Mouse (Mus musculus) gastrocnemius, adult 18-20 months (tissue): ENCODE results near the gene Olfr1369-ps1. TPM values are rescaled to one million over a fixed set of nuclear protein-coding genes. Genes with fewer than 3 reads are reported as not detected.
A peak's percentile ranks its signal among the peaks of the same experiment; 100 is the strongest.
"Not testable (repeated sequence)": the region's sequence is repeated elsewhere in the genome, so short reads cannot be mapped to it uniquely, and the experiment has no call there.

Source experiments
- DNase-seq: peaks from one replicate; pipeline ENCODE4 v3.0.0; 2021; ENCODE audit warnings: low spot score
- long read RNA-seq, 2 experiments: library from polyadenylated mRNA; stranded (forward); transcript quantifications; one replicate each; pipeline ENCODE4 v2.0.0; 2021
- total RNA-seq, 2 experiments: library from RNA; stranded (reverse); gene quantifications; 2 replicates each; pipeline ENCODE4 v1.2.3; 2021

The Olfr1369-ps1 gene
- total RNA-seq = not detected
- long read RNA-seq, experiment 1 = 0 reads
- long read RNA-seq, experiment 2 = 0 reads

DNA sequence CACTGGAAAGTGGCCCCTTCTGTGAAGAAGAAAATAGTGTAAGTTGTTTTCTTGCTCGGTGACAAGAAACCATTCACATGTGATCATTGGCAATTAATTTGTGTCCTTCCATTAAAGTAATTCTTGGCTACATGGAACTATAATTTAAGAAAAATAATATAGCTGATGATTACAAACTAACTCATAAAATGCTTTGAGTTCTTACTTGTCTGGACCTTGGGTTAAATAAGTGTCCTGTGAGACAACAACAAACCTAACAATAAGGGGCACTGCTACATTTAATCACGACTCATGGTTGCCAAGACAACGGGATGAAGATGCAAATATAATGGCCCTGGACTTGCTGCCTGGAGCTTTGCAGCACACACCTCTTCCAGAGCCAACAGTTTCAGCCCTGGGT is at the start of gene Olfr1369-ps1:
TSS of gene Olfr1369-ps1 (plus strand) at position 301 of the 400 bp plus-strand sequence.
- not testable (repeated sequence) for DNase-seq

- no peak for DNase-seq
Measured at GRCm38 (mm10) chr13:21066021-21066420, 45.3 kb upstream of the Olfr1369-ps1 start.

DNA sequence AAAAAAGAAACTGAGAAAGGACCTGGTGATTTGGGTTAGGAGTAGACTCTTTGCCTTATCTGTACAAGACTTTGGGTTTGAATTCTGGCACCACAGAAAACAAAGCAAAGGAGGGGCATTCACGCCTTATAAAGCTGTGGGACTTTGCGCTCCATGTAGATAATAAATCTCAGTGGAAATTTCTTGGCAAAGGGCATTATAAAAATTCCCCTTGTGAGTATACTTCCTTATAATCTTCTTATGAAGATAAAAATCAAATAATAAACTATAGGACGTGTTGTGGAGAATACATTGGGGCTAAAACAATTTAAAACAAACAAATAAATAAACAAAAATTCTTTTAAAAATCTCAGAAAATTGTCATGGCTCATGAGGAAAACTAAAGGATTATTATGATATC is 36.4 kb upstream of the Olfr1369-ps1 start, which contains the start of gene Olfr1370:
TSS of gene Olfr1370 (minus strand) at position 101 of the 400 bp plus-strand sequence.
- DNase-seq = no peak

DNA sequence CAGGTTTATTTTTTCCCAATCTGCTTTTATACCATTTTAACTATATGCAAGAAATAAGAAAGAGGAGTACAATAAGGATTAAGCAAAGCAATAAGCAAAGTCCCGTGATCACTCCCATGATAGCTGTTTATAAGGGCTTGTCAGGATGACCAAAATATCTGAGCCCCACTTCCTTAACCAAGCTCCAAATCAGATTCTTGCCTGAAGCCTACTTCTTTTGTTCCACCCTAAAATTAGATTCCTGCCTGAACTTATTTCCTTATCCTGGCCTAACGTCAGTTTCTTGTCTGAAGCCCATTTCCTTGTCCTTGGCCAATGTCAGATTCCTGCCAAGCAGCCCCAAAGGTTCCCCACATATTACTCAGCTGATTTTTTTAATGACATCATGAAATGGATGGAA is 28.6 kb upstream of the Olfr1369-ps1 start:
- DNase-seq = no peak

- no peak for DNase-seq
Measured at GRCm38 (mm10) chr13:21109759-21110158, 1.5 kb upstream of the Olfr1369-ps1 start.

- no peak for DNase-seq
Measured at GRCm38 (mm10) chr13:21110441-21110840, 842 bp upstream of the Olfr1369-ps1 start.

- DNase-seq = no peak
Measured at GRCm38 (mm10) chr13:21114121-21114520, 2.8 kb downstream of the Olfr1369-ps1 start.

GRCm38 (mm10) chr13:21129339-21129738 is 18.1 kb downstream of the Olfr1369-ps1 start, which contains the start of gene Olfr263:
TSS of gene Olfr263 (plus strand) at chr13:21129639.
- not testable (repeated sequence) for DNase-seq

DNA sequence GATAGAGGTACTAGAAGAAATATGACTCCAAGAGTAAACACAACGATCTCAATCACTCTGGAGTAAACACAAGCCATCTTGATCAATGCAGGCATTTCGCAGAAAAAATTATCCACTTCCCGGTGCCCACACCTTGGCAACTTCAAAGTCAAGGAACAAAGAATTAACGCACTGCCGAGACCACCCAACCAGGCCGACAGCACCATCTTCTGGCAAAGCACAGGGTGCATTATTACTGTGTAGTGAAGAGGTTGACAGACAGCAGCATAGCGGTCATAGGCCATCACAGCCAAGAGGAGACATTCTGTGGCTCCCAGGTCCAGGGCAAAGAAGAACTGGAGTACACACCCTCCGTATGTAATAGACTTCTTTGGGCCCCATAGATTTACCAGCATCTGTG is 31.1 kb downstream of the Olfr1369-ps1 start:
- DNase-seq = no peak

DNA sequence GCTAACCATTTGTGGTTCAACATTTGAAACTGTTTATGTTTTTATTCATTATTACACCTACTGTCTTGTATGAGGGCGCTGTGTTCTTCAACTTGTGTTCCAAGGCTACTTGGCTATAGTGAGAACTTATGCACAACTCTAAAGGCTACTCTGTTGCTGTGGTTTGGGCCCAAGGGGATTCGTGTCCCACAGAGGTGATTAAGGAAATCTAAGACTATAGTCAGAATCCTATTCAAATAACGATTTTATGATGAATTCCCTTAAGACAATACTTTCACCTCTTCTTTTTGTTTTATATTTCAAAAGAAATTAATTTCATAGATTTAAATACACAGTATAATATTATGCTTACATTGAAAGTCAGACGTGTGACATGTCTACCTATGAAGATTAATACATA is 34.5 kb downstream of the Olfr1369-ps1 start, which contains the start of gene Olfr1368:
TSS of gene Olfr1368 (minus strand) at position 101 of the 400 bp plus-strand sequence.
- DNase-seq = no peak

GRCm38 (mm10) chr13:21155888-21156287 is 44.6 kb downstream of the Olfr1369-ps1 start:
- no peak for DNase-seq

- no peak for DNase-seq
Measured at GRCm38 (mm10) chr13:21158071-21158470, 46.8 kb downstream of the Olfr1369-ps1 start.

GRCm38 (mm10) chr13:21158785-21159474 is 47.6 kb downstream of the Olfr1369-ps1 start:
- peak; percentile 84 for DNase-seq

DNA sequence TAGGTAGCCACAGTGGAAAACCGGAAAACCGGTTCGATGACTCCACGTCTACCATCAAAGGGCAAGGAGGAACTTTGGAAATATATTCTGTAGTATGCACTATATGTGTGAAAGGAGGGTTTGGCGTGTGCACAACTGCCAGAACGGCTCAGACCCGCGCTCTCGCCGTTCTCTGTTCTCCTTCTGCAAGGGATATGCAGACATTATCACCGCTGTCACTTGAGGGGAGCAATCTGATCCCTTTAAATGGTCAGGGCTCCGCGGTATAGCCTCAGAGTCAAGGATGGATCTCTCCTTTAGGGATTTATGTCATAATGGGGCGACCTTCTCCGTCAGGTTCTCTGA is 48.2 kb downstream of the Olfr1369-ps1 start:
- no peak for DNase-seq

GRCm38 (mm10) chr13:21160041-21160511 is 48.8 kb downstream of the Olfr1369-ps1 start:
- DNase-seq = no peak

- DNase-seq = peak; percentile 90
Measured at GRCm38 (mm10) chr13:21160657-21161590, 49.6 kb downstream of the Olfr1369-ps1 start.

DNA sequence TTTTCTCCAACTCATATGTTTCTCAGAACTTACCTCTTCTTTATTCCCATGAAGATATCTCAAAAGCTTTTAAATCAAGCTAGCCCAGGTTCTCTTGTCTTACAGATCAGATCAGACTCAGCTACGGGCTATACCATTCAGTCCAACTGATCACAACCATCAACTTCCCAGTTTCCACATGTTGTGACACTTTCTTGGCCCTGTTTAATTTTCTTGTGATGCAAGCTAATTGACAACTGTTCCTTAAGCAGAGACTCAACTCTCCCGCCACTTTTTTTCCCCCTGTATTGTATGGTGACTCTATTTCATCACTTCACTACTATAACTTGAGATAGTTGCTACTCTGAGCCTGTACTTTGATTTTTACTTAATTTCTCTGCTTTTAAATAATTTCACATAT is 50.3 kb downstream of the Olfr1369-ps1 start:
- no peak for DNase-seq

- DNase-seq = no peak
Measured at GRCm38 (mm10) chr13:21162591-21162990, 51.3 kb downstream of the Olfr1369-ps1 start.

- DNase-seq = peak; percentile 80
Measured at GRCm38 (mm10) chr13:21166936-21167909, 55.9 kb downstream of the Olfr1369-ps1 start.

- DNase-seq = no peak
Measured at GRCm38 (mm10) chr13:21167910-21168300, 56.6 kb downstream of the Olfr1369-ps1 start.
